Mouse (Mus musculus): Measurements from ENCODE around the gene Lrrc61. TPM values are rescaled to one million over a fixed set of nuclear protein-coding genes. Genes with fewer than 3 reads are reported as not detected.

The Lrrc61 gene
- polyA plus RNA-seq, 1 experiment from 2014 or later, result 9.6 TPM

DNA sequence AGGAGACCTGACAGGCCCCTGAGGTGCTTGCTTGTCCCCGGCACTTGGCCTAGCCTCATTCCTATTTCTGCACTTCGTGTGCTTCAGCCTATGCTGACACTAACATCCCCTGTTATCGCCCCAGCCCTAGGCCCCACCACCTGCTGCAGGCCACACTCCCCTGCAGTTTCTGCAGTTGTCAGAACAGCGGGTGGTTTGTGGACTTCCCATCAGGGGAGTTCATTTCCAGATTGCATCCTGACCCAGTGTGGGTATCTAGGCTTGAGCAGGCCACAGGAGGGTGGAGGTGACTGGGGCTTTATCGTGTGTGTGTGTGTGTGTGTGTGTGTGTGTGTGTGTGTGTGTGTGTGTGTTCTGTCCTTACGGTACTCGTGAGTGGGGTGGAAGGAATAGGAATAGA, 54.9 kb downstream of the Lrrc61 start:
- Histone ChIP-seq H3K9me3 (replicated peaks; ENCODE audit: control insufficient read depth, low read length) (no peaks in the 10 kb centered on the region), H3K4me2 (ENCODE audit: low read depth, low read length) (no peak overlapping the region), H3K9ac (ENCODE audit: low read length) (no peak overlapping the region), H3K4me3 (replicated peaks; ENCODE audit: low read length) (no peak overlapping the region), H3K27ac (ENCODE audit: low read length) (no peak overlapping the region), H3K36me3 (ENCODE audit: control insufficient read depth, insufficient read depth, low read length) (peaks cover 5% of the 10 kb centered on the region; the same call in 1 of the 2 replicates), H3K4me1 (ENCODE audit: control insufficient read depth, insufficient read depth, low read length) (peaks cover 7% of the 10 kb centered on the region; the same call in 1 of the 2 replicates), H3K27me3 (ENCODE audit: control insufficient read depth, insufficient read depth, low read length) (no peaks in the 10 kb centered on the region)
- ATAC-seq (ENCODE audit: insufficient read depth, low FRiP score), result no peak
- 63% methylated on average over 7 of the region's 7 CpGs for WGBS

DNA sequence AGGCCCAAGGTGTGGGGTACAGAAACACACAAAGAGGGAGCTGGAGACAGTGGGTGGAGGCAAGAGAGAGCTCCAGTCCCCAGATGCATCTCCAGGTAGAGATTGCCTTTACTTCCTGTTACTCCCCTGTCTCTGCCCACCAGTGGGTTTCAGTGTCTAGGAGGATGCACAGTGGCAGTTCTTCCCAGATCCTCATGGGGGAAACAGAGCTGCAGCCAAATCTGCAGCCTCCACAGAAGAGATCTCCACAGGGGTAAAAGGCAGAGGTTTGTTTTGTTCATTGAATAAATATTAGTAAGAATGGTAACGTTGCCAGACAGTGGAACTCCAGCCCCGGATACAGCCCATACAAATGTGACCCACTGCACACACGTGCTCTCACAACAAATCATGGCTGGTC, 56.1 kb downstream of the Lrrc61 start:
- ATAC-seq (ENCODE audit: insufficient read depth, low FRiP score), result no peak
- peaks cover 5% of the 10 kb centered on the region; the same call in 1 of the 2 replicates for H3K36me3 ChIP-seq (ENCODE audit: control insufficient read depth, insufficient read depth, low read length)
- H3K9ac ChIP-seq (ENCODE audit: low read length), result no peak overlapping the region
- H3K9me3 ChIP-seq (replicated peaks; ENCODE audit: control insufficient read depth, low read length), result no peaks in the 10 kb centered on the region
- no peak overlapping the region for H3K4me2 ChIP-seq (ENCODE audit: low read depth, low read length)
- H3K27me3 ChIP-seq (ENCODE audit: control insufficient read depth, insufficient read depth, low read length), result no peaks in the 10 kb centered on the region
- peaks cover 7% of the 10 kb centered on the region; the same call in 1 of the 2 replicates for H3K4me1 ChIP-seq (ENCODE audit: control insufficient read depth, insufficient read depth, low read length)
- peak overlapping the region; percentile 38; the same call in 1 of the 2 replicates for H3K27ac ChIP-seq (ENCODE audit: low read length)
- 29% methylated on average over 3 of the region's 3 CpGs for WGBS
- H3K4me3 ChIP-seq (replicated peaks; ENCODE audit: low read length), result no peak overlapping the region

DNA sequence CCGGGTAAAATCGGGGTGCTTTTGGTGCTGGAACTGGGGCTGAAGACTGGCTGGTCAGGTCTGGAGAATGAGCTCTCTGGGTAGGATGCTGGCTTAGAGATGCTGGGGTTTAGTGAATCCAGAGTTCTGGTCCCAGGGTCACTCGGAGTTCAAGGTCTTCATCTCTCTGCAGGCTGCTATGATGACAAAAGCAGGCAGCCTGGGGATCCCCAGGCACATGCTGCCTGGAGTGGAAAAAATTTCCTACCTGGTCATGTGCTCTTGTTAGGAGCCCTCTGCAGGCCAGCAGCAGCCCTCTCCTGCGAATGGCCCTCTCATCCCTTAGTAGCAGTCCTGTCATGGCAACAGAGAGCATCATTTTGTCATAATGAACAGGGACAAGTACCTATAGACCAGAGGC, 58.9 kb downstream of the Lrrc61 start:
- WGBS, result 86% methylated on average over 4 of the region's 4 CpGs
- peaks cover 7% of the 10 kb centered on the region; the same call in 1 of the 2 replicates for H3K4me1 ChIP-seq (ENCODE audit: control insufficient read depth, insufficient read depth, low read length)
- no peak overlapping the region for H3K27ac ChIP-seq (ENCODE audit: low read length)
- no peak for ATAC-seq (ENCODE audit: insufficient read depth, low FRiP score)
- peaks cover 5% of the 10 kb centered on the region; the same call in 1 of the 2 replicates for H3K36me3 ChIP-seq (ENCODE audit: control insufficient read depth, insufficient read depth, low read length)
- no peaks in the 10 kb centered on the region for H3K9me3 ChIP-seq (replicated peaks; ENCODE audit: control insufficient read depth, low read length)
- no peaks in the 10 kb centered on the region for H3K27me3 ChIP-seq (ENCODE audit: control insufficient read depth, insufficient read depth, low read length)
- H3K4me3 ChIP-seq (replicated peaks; ENCODE audit: low read length), result no peak overlapping the region
- no peak overlapping the region for H3K9ac ChIP-seq (ENCODE audit: low read length)
- H3K4me2 ChIP-seq (ENCODE audit: low read depth, low read length), result no peak overlapping the region

DNA sequence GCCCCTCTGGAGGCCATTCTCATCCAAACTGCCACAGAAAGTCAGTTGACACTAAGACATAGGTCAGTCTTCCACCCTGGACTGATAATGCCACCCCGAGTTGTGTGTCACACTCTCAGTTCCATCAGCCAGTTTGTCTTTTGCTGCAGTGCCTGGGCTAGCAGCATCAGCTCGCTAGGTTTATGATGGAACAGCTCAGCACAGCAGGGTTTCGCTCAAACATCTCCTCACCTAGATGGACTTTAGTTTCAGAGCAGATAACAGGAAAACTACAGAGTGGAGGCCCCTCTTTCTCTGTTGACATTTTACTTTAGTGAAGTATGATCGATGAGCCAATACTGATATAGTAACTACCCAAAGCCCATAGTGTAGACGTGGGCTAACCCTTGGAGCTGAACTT, 60.2 kb downstream of the Lrrc61 start:
- WGBS, result 88% methylated on average over 5 of the region's 5 CpGs
- no peak overlapping the region for H3K4me3 ChIP-seq (replicated peaks; ENCODE audit: low read length)
- no peaks in the 10 kb centered on the region for H3K27me3 ChIP-seq (ENCODE audit: control insufficient read depth, insufficient read depth, low read length)
- peaks cover 7% of the 10 kb centered on the region; the same call in 1 of the 2 replicates for H3K4me1 ChIP-seq (ENCODE audit: control insufficient read depth, insufficient read depth, low read length)
- H3K9ac ChIP-seq (ENCODE audit: low read length), result no peak overlapping the region
- no peak overlapping the region for H3K4me2 ChIP-seq (ENCODE audit: low read depth, low read length)
- ATAC-seq (ENCODE audit: insufficient read depth, low FRiP score), result no peak
- H3K9me3 ChIP-seq (replicated peaks; ENCODE audit: control insufficient read depth, low read length), result no peaks in the 10 kb centered on the region
- no peak overlapping the region for H3K27ac ChIP-seq (ENCODE audit: low read length)
- H3K36me3 ChIP-seq (ENCODE audit: control insufficient read depth, insufficient read depth, low read length), result peaks cover 11% of the 10 kb centered on the region

DNA sequence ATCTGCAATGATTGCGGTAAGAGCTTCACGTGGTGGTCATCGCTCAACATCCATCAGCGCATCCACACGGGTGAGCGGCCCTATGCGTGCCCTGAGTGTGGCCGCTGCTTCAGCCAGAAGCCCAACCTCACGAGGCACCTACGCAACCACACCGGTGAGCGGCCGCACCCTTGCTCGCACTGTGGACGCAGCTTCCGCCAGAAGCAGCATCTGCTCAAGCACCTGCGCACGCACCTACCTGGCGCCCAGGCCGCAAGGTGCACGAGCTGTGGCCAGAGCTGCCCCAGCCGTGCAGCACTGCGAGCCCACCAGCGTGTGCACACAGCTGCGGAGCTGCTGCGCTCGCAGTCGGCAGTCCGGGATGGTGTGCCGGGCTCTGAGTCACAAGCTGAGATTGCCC, 65.4 kb downstream of the Lrrc61 start:
- ATAC-seq (ENCODE audit: insufficient read depth, low FRiP score), result no peak
- 92% methylated on average over 30 of the region's 30 CpGs for WGBS

More for the DNA sequence above, 65.4 kb downstream of the Lrrc61 start:
- Histone ChIP-seq H3K27me3 (ENCODE audit: control insufficient read depth, insufficient read depth, low read length) (no peaks in the 10 kb centered on the region), H3K4me1 (ENCODE audit: control insufficient read depth, insufficient read depth, low read length) (no peaks in the 10 kb centered on the region), H3K9ac (ENCODE audit: low read length) (no peak overlapping the region), H3K27ac (ENCODE audit: low read length) (no peak overlapping the region), H3K4me2 (ENCODE audit: low read depth, low read length) (no peak overlapping the region), H3K36me3 (ENCODE audit: control insufficient read depth, insufficient read depth, low read length) (peaks cover 10% of the 10 kb centered on the region), H3K9me3 (replicated peaks; ENCODE audit: control insufficient read depth, low read length) (no peaks in the 10 kb centered on the region), H3K4me3 (replicated peaks; ENCODE audit: low read length) (no peak overlapping the region)

Other genes starting within 250 kb of the Lrrc61 start
- gene Krba1, start 159.2 kb upstream of the Lrrc61 start, polyA plus RNA-seq (2015; fragmentation: Nextera tagmentation; extraction: Ambion mirVana), result 16.2 and 16.8 TPM in 2 replicates
- 24.1 and 24.4 TPM in 2 replicates for gene Zfp467, start 109.0 kb upstream of the Lrrc61 start, polyA plus RNA-seq (2015; fragmentation: Nextera tagmentation; extraction: Ambion mirVana)
- gene Sspo, start 106.6 kb upstream of the Lrrc61 start, polyA plus RNA-seq (2015; fragmentation: Nextera tagmentation; extraction: Ambion mirVana), result 0.14 and 0.89 TPM in 2 replicates
- 23.3 and 25.7 TPM in 2 replicates for gene Atp6v0e2, start 17.2 kb upstream of the Lrrc61 start, polyA plus RNA-seq (2015; fragmentation: Nextera tagmentation; extraction: Ambion mirVana)
- 122 and 128 TPM in 2 replicates for gene Rarres2, start 18.0 kb downstream of the Lrrc61 start, polyA plus RNA-seq (2015; fragmentation: Nextera tagmentation; extraction: Ambion mirVana)
- not detected in 2 replicates for gene Gm45021, start 34.8 kb downstream of the Lrrc61 start, polyA plus RNA-seq (2015; fragmentation: Nextera tagmentation; extraction: Ambion mirVana)
- 25.7 and 28.0 TPM in 2 replicates for gene Repin1, start 39.1 kb downstream of the Lrrc61 start, polyA plus RNA-seq (2015; fragmentation: Nextera tagmentation; extraction: Ambion mirVana)
- gene Gm44965, start 39.1 kb downstream of the Lrrc61 start, polyA plus RNA-seq (2015; fragmentation: Nextera tagmentation; extraction: Ambion mirVana), result 0.70 and 1.8 TPM in 2 replicates
- gene Zfp775, start 47.3 kb downstream of the Lrrc61 start, polyA plus RNA-seq (2015; fragmentation: Nextera tagmentation; extraction: Ambion mirVana), result 5.2 and 5.9 TPM in 2 replicates
- 1.1 and 1.3 TPM in 2 replicates for gene AI854703, start 72.0 kb downstream of the Lrrc61 start, polyA plus RNA-seq (2015; fragmentation: Nextera tagmentation; extraction: Ambion mirVana)
- 1.6 and 1.8 TPM in 2 replicates for gene Gimap8, start 92.4 kb downstream of the Lrrc61 start, polyA plus RNA-seq (2015; fragmentation: Nextera tagmentation; extraction: Ambion mirVana)
- 8.9 and 9.8 TPM in 2 replicates for gene Gimap9, start 121.3 kb downstream of the Lrrc61 start, polyA plus RNA-seq (2015; fragmentation: Nextera tagmentation; extraction: Ambion mirVana)
- gene Gimap4, start 129.8 kb downstream of the Lrrc61 start, polyA plus RNA-seq (2015; fragmentation: Nextera tagmentation; extraction: Ambion mirVana), result 19.3 and 22.2 TPM in 2 replicates
- gene Gimap6, start 153.4 kb downstream of the Lrrc61 start, polyA plus RNA-seq (2015; fragmentation: Nextera tagmentation; extraction: Ambion mirVana), result 22.2 and 22.5 TPM in 2 replicates
- gene Gm28053, start 163.8 kb downstream of the Lrrc61 start, polyA plus RNA-seq (2015; fragmentation: Nextera tagmentation; extraction: Ambion mirVana), result 2.5 and 3.2 TPM in 2 replicates
- gene Gimap7, start 163.8 kb downstream of the Lrrc61 start, polyA plus RNA-seq (2015; fragmentation: Nextera tagmentation; extraction: Ambion mirVana), result 0.14 TPM in 1 of 2 replicates, not detected in the other
- 15.7 and 19.7 TPM in 2 replicates for gene Gimap1, start 184.3 kb downstream of the Lrrc61 start, polyA plus RNA-seq (2015; fragmentation: Nextera tagmentation; extraction: Ambion mirVana)
- gene Gimap5, start 191.4 kb downstream of the Lrrc61 start, polyA plus RNA-seq (2015; fragmentation: Nextera tagmentation; extraction: Ambion mirVana), result 6.9 and 8.1 TPM in 2 replicates
- gene Gimap3, start 216.1 kb downstream of the Lrrc61 start, polyA plus RNA-seq (2015; fragmentation: Nextera tagmentation; extraction: Ambion mirVana), result 0.14 and 0.17 TPM in 2 replicates